Mouse (Mus musculus): ENCODE measurements at regions not wholly inside any gene's neighbourhood (a gene's known extent, or its start where the extent isn't known, plus 50 kb on each side); places are given as distances from the start of the nearest gene placed in this dataset.

DNA sequence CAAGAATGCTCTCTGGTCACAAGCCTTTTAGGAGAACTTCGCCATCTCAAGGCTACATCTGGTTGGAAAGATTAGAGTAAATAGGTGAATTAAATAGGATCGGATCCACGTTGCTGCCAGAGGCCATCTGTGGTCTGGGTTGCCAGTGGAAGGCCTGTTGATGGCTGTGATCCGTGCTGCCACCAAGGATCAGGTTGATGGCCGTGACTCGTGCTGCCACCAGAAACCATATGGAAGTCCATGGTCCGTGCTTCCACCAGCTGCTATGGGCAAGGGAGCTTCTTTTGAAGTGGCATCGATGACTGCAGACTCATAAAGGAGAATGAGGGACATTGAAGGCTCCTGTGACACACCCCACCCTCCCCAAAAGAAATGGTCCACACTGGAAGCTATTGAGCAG lies 79.6 kb downstream of the Atp1a1 start:
- ATAC-seq (replicated peaks; ENCODE audit: low read depth, poor library complexity, severe bottlenecking): no peak

DNA sequence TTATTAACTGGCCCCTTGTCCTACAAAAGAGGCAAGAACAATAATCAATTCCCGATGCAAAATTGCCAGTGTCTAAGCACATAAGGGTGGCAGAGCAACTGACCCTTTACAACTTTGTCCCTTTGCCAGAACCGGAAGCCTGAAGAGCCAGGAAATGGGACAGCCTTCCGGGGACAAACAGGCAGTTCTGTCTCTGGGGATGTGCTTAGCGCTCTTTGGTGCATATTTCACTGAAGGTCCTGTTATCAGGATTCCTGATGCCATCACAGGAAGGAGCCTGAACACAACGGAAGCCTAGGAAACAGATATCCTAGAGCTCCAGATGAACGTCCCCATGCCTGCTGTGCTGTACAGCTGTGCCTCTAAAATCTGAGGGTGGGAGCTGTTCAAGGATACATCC lies 80.0 kb downstream of the Atp1a1 start:
- ATAC-seq (replicated peaks; ENCODE audit: low read depth, poor library complexity, severe bottlenecking): no peak

DNA sequence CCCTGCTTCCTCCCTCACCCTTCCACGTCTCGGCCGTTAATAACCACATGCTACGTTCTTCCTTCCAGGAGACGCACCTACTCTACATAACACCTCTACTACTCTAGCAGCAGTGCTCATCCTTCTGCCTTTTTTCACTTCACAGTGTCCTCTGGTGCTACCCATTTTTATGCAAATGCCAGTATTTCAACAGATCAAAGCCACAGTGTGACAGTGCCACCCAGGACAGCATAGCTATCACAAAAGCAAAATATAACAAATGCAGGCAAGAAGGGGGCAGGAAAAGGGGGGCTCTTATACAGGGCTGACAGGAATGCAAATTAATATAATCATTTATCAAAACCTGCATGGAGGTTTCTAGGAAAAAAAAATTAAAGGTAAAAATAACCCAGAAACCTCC lies 81.2 kb downstream of the Atp1a1 start:
- ATAC-seq (replicated peaks; ENCODE audit: low read depth, poor library complexity, severe bottlenecking): no peak

DNA sequence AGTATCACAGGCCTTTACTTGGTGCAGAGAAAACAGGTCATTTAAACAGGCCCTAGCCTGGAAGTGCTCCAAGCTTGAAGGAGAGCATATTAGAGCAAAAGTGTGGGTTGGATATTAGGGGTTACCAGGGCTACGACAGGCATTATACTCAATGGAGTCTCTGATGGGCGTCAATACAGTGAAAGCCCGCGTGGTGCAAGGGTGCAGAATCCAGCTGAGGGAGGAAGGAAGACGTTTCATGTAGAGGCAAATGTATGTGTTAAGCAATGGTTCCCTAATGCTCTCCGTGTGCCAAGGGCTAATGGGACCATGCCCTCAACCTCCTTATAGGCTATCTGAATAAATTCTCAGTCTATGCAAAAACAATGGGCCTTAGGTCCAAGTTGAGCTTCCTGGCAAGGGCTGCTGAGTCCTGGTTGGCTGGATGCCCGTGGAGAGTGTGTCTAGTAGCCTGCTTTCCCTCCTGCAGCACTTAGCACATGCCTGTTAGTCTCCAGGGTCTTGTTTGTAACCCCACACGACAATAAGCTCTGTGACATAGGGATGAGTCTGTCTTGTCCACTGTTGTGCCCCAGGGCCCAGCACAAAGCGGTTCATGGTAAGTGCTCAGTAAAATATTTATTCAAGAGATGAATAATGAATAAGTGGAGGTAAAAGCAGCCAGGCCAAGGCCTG lies 82.1 kb downstream of the Atp1a1 start:
- no peak for ATAC-seq (replicated peaks; ENCODE audit: low read depth, poor library complexity, severe bottlenecking)

DNA sequence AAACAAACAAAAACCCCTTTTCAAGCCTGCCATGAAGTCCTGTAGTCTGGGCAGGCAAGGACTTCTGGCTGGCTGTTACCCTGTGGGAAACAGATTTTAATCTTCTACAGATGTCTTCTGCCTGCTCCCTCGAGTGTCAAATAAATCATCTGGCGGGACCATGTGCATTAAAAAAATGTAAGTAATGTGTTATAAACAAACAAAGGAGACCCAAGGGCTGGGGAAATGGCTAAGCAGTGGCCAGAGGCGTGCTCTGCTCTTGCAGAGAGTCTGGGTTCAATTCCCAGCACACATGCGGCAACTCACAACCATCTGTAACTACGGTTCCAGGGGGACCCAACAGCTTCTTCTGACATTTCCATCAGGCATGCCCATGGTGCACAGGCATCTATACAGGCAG lies 83.3 kb downstream of the Atp1a1 start:
- no peak for ATAC-seq (replicated peaks; ENCODE audit: low read depth, poor library complexity, severe bottlenecking)

DNA sequence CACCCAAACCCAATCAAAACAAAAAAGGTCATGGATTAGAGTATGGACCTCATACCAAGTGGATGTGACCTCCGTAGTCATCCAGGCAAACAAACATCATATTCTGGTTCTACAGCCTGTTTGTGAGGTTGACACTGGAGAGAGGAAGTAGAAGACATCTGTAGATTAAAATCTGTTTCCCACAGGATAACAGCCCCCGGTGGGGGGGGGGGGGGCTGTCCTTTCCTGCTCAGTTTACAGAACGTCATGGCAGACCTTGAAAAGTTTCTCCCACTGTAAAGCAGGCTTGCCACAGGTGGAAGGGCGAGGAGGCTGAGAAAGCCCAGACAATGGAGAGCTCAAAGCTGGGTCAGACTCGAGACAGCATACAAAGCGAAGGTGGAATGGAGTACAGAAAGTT lies 84.4 kb downstream of the Atp1a1 start:
- ATAC-seq (replicated peaks; ENCODE audit: low read depth, poor library complexity, severe bottlenecking): no peak

DNA sequence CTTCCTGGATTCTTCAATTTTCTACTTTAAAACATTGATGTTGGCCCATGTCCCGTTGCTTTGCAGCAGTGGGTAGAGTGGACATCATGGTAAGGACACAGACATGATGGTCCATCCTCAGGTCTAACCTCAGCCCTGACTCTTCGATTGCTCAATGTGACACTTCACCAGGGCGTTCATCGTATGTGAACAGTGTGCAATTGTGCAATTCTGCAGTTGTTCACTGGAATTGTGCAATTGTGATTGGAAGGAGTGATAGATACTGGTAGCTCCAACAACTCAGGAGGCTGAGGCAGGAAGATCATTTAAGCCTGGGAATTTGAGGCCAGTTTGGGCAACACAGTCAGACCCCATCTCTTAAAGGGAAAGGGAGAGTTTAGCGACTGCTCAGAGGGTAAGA lies 84.9 kb downstream of the Atp1a1 start:
- 0 out of 2 replicates have a peak, but pooled peaks have one; percentile 16 for ATAC-seq (replicated peaks; ENCODE audit: low read depth, poor library complexity, severe bottlenecking)

DNA sequence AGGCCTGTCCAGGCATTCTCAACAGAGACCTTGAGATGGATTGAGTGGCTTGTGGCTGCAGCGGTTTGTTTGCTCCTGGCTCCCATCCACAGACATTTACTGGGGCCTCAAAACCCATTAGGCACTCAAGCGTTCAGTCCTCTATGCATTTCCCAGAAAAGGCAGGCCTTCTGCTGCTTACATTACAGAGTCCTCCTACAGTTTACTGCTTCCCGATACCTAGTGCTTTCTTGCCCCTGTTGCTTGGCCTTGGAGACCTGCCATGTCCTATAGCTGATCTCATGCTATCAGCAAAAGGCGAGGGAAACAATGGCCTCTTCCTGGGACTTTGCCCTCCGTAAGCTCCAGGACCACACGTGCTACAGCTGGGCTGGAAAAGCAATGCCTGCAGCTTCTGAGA lies 85.7 kb downstream of the Atp1a1 start:
- no peak for ATAC-seq (replicated peaks; ENCODE audit: low read depth, poor library complexity, severe bottlenecking)

DNA sequence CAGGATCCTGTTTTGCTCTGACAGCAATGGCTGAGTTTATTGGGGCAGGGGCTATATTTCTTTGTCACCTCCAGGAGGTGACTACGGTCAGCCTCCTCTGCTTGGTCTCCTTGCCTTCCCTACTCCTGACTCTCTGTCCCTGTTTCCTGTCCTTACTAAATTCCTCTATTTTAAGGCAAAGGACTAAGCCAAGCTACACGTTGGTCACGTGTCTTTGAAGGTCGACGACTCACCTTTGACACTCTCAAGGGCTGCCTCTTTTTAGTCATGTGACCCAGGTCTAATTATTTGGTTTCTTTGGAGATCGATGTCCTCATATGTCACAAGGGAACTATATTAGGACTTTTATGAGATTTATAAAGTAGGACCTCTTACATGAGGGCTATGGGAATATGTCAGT lies 86.9 kb downstream of the Atp1a1 start:
- no peak for ATAC-seq (replicated peaks; ENCODE audit: low read depth, poor library complexity, severe bottlenecking)

DNA sequence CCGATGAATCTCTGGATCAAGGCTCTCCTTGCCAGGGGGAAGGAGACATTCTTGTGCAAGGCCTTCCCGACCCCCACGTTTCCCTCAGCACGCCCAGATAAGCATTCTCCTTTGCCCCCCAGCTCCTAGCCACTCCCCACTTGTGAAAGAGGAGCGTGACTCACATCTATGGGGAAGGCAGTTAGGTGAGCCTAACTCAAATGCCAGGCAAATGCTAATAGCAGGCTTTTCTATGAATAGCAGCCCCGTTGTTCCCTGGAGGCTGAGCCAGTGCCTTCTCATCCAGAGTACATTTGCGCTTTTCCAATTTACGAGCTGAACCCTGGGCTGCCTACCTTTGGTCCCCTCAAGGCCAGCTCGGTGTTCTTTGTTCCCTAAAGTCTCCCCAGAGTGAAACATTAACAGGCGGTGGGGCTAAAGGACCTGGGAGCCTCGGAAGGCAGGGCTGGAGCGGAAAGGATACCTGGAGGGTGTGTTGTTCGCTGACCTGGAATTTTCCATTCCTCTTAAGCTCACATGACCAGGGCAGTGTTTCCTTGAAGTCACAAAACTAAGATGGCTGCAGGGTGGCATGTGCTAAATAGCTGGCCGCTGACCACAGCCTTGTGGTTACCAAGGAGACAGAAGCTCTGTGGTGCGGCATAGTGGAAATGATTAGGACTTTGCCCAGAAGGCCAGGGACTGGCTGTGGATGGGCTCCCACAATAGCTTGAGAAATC lies 87.5 kb downstream of the Atp1a1 start:
- peak; percentile 43; the same call in 1 of the 2 replicates for ATAC-seq (replicated peaks; ENCODE audit: low read depth, poor library complexity, severe bottlenecking)

DNA sequence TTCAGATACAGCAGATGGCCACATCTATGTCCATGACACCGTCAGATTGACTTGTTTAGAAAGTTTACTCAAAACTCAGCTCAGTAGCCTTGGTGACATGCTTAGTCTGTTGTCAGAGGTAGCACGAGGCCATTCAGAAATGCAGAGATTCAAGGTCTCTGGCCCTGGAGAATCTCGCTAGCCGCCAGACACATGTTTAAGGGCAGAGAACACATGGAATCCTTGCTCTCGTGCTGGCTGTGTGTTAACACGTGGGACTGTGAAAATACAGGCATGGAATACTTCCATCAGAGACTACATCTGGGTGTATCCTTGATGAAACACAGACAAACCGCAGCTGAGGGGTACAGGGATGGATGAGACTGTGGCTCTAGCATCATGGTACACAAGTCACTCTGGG lies 88.9 kb downstream of the Atp1a1 start:
- ATAC-seq (replicated peaks; ENCODE audit: low read depth, poor library complexity, severe bottlenecking): no peak

DNA sequence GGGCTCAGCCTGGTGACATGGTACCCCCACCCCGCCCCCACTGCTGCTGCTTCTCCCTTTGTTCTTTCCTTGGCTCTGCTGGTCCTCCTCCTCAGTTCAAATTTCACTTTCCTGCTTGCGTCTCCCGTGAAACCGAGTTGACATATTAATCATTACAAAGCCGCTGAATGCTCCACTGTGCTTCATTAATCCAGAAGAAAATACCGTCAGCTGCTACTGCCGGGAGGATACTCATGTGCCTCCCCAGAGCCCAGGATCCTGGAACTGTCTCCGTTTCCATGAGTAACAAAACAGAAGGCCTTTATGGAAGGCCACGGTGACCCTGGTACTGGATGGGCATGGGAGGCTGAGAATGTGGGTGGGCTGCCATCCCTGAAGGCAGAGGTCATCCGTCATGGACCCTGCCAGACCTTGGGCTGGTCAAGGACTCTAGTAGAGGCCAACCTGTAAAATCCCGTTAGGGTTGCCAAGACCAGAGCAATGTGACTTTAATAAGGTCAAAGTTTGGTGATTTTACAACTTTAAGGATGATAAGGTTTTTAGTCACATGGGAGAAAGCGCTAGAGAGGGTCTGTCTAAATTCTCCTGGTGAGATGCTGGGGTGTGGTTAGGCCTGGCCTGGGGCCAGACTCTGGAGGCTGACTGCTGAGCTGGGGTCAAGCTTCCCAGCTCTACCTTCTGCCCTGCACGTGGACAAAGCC lies 90.7 kb downstream of the Atp1a1 start:
- ATAC-seq (replicated peaks; ENCODE audit: low read depth, poor library complexity, severe bottlenecking): no peak

Data from common myeloid progenitor, adult 5-6 weeks (primary cell).